Mouse (Mus musculus): ENCODE results near the gene AI467606. TPM values are rescaled to one million over a fixed set of nuclear protein-coding genes. Genes with fewer than 3 reads are reported as not detected.

Gene AI467606
- polyA plus RNA-seq, 1 experiment from 2014 or later: 1.2 TPM

DNA sequence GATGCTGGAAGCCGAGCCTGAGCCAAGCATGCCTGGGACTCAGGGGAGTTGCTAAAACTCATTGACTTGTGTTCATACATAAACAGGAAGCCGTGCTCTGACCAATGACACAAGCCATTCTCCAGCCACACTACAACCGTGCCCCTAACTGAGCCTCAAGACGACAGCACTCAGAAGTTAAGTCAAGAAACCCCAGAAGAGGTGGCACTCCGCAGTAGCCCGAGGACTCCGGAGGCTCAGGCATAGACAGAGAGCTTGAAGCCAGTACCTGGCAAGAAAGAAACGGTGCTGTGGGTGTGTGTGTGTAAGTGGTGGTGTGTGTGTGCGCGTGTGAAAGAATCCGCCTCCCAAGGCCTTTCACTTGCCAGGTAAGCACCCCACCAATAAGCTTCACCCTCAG is 23.8 kb downstream of the AI467606 start:
- no peaks in the 10 kb centered on the region for H3K36me3 ChIP-seq
- 92% methylated on average over 11 of the region's 11 CpGs for WGBS
- no peak overlapping the region for H3K4me3 ChIP-seq
- no peaks in the 10 kb centered on the region for H3K9me3 ChIP-seq
- H3K27ac ChIP-seq: no peak overlapping the region
- H3K4me2 ChIP-seq (replicated peaks): no peak overlapping the region
- no peak overlapping the region for H3K9ac ChIP-seq
- no peaks in the 10 kb centered on the region; the same call in 1 of the 2 replicates for H3K27me3 ChIP-seq (replicated peaks)
- no peak for ATAC-seq (ENCODE audit: low FRiP score, low read depth)
- no peaks in the 10 kb centered on the region; the same call in none of the 2 replicates for H3K4me1 ChIP-seq

DNA sequence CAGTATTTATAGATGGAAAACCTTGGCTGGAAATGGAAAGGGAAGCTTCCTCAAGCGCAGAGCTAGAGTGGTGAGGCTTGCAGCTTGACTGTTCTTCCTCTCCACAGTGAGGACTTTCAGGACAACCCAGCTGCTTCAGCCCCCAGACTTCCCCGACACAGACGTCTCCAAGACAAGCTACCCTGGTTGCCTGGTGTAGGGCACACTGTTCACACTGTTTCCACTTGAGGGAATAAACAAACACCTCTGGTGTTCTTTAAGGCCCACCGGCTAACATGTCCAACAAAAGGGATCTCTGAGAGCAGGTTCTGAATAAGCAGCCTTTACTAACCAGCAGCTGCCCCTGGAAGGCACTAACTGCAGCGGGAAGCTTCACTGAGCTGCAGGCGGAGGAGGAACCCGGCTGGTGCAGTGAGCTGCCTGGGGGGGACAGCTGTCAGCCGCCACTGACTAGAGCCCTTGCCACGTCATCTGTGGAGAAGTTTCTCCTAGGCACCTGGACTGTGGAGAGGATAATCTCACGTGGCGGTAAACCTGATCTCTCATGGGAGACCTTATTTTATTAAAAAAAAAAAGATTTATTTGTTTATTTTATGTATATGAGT is 25.3 kb downstream of the AI467606 start:
- no peak overlapping the region for H3K27ac ChIP-seq
- WGBS: 61% methylated on average over 11 of the region's 11 CpGs
- H3K9me3 ChIP-seq: no peaks in the 10 kb centered on the region
- no peak overlapping the region for H3K4me2 ChIP-seq (replicated peaks)
- no peak overlapping the region for H3K4me3 ChIP-seq
- no peaks in the 10 kb centered on the region for H3K36me3 ChIP-seq
- H3K27me3 ChIP-seq (replicated peaks): peaks cover 11% of the 10 kb centered on the region
- peaks cover 5% of the 10 kb centered on the region for H3K4me1 ChIP-seq
- no peak for ATAC-seq (ENCODE audit: low FRiP score, low read depth)
- H3K9ac ChIP-seq: no peak overlapping the region

DNA sequence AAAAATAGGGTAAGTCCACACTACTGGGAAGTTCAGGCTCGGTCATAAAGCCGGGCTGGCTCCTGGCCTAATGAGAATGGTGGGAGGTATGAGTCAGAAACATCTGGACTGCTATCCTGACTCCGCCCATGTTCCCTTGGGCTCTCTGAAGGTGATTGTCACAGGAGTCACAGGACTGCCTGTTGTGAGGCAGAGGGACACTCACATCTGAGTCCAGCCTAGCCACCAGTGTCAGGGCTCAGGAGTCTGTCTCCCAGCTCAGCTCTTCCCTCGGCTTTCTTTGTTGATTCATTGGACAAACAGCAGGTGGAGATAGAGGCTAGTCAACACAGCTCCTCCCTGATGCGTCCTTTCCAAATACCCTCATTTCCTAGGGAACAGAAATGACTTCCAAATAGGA is 26.8 kb downstream of the AI467606 start:
- Histone ChIP-seq H3K9ac (no peak overlapping the region), H3K4me3 (no peak overlapping the region), H3K4me1 (peaks cover 8% of the 10 kb centered on the region), H3K27me3 (replicated peaks) (peaks cover 20% of the 10 kb centered on the region), H3K36me3 (no peaks in the 10 kb centered on the region), H3K27ac (no peak overlapping the region), H3K9me3 (no peaks in the 10 kb centered on the region), H3K4me2 (replicated peaks) (no peak overlapping the region)
- 44% methylated on average over 5 of the region's 5 CpGs for WGBS
- ATAC-seq (ENCODE audit: low FRiP score, low read depth): no peak

DNA sequence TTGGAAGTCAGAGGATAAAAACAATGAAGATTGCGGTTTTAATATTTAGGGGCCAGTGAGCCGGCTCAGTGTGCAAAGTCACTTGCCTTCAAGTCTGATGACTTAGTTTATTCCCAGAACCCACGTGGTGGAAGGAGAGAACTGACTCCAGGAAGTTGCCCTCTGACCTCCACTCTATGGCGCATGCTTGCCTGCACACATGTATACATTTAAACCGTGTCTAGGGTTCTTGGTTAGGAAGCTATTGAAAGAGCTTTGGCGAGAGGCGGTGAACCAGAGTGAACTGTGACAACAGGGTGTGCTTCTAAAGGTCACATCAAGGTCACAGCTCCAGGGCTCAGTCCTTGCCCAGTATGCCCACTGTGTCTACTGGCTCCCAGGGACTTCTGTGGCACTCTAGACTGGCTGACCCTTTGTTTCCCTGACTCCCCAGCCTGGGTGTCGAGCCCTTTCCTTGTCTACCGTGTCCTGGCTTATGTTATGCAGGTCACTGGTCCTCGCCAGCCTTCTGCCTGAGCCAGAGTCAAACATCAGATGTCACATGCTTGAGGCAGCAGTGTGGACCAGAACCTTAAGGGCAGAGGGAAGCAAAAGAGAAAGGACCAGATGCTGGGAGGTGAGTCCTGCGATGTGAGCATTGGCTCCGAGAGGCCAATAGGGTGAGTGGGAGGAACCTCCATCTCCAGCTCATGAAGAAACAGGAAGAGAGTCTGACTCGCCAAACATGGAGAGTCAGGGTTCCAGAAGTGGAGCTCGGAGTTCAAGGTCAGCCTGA is 27.7 kb downstream of the AI467606 start:
- peaks cover 8% of the 10 kb centered on the region for H3K4me1 ChIP-seq
- H3K4me3 ChIP-seq: no peak overlapping the region
- H3K9ac ChIP-seq: no peak overlapping the region
- ATAC-seq (ENCODE audit: low FRiP score, low read depth): no peak
- H3K27me3 ChIP-seq (replicated peaks): peaks cover 20% of the 10 kb centered on the region
- H3K4me2 ChIP-seq (replicated peaks): no peak overlapping the region
- WGBS: 47% methylated on average over 14 of the region's 14 CpGs
- no peaks in the 10 kb centered on the region for H3K36me3 ChIP-seq
- H3K27ac ChIP-seq: no peak overlapping the region
- no peaks in the 10 kb centered on the region; the same call in 1 of the 2 replicates for H3K9me3 ChIP-seq

DNA sequence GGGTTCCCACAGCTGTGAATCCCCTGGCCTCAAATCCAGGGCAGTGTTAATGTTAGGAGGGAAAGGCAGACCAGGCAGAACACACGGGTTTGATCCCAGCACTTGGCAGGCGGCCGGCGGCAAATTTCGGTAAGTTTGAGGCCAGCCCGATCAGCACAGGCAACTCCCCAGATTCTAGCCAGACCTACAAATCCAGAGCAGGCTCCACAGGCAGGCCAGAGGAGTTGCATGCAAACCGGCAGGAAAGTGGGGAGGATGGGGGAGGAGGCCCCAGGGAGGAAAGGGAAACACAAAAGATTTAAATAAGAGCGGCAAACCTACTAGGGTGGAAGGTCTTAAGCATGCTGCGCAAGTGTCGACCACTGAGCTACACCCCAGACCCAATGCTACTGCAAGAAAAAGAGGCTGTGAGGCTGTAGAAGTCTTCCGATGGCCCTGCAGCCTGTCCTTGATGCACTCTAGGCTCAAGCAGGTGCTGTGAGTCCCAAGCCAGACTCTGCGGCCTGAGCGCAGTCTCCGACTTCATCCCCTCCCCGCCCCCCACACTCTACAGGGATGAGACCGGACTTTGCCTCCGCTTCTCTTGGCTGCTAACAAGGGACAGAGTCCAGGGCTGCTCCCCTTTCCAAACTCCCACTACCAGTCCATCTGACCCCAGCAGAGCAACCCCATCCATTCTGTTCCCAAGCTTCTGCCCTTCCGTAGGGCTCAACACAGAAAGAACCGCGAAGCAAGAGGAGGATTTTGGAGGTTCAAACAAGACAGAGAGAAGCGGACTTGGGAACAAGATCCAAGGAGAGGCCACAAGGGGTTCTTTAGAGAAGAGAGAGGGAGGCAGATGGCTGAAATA is 30.1 kb downstream of the AI467606 start:
- H3K4me2 ChIP-seq (replicated peaks): peak overlapping the region; percentile 31
- H3K36me3 ChIP-seq: no peaks in the 10 kb centered on the region
- peaks cover 8% of the 10 kb centered on the region for H3K4me1 ChIP-seq
- H3K27ac ChIP-seq: no peak overlapping the region
- peaks cover 6% of the 10 kb centered on the region for H3K9me3 ChIP-seq
- ATAC-seq (ENCODE audit: low FRiP score, low read depth): no peak
- 13% methylated on average over 21 of the region's 21 CpGs for WGBS
- H3K4me3 ChIP-seq: no peak overlapping the region
- peaks cover 20% of the 10 kb centered on the region for H3K27me3 ChIP-seq (replicated peaks)
- H3K9ac ChIP-seq: 0 out of 2 replicates have a peak overlapping the region, but pooled peaks have one; percentile 29

DNA sequence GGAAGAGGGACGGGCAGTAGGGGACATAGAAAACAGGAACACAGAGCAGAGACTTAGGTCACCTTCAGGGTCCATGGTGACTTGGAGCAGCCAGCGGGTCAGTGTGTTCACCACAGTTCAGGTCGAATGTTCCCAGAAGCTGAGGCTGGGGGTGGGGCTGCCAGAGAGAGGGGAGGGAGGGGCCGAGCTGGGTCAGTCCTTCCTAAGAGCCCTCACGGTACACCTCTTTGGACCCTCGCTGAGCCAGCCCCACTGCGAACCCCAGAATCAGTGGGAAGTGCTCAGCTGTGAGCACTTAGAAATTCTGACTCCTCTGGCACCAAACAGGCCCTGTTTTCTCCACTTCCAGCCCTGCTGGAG is 30.7 kb downstream of the AI467606 start, which contains the start of gene Qprt:
Gene Qprt, minus strand, starts transcription at position 316 of the 360 bp plus-strand sequence.
- no peak within 1 kb of the TSS for H3K4me3 ChIP-seq
- ATAC-seq (ENCODE audit: low FRiP score, low read depth): no peak
- peak within 1 kb of the TSS; percentile 31 for H3K4me2 ChIP-seq (replicated peaks)

DNA sequence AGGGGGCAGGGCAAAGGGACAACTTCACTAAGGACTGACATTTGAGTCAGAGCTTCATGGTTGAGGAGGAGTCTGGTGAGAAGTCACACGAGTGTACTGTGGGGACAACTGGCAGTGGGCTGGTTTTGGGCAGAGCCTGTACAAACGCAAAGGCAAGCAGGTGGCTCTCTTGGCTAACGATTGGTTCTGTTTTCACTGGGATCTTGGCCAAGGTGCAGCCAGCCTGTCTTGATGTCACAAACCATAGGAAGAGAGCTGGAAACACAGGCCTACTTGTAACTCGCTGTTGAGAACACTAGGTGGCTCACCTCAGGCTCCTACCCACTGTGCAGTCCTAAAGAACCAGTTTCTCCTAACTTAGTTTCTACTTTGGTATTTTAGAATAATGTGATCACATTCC is 38.5 kb downstream of the AI467606 start:
- H3K4me1 ChIP-seq: no peaks in the 10 kb centered on the region
- H3K9me3 ChIP-seq: 0 out of 2 replicates have a peak, but pooled peaks cover under 1% of the 10 kb centered on the region
- H3K27ac ChIP-seq: no peak overlapping the region
- 15% methylated on average over 4 of the region's 4 CpGs for WGBS
- no peak overlapping the region for H3K4me2 ChIP-seq (replicated peaks)
- H3K36me3 ChIP-seq: no peaks in the 10 kb centered on the region
- no peak for ATAC-seq (ENCODE audit: low FRiP score, low read depth)
- no peaks in the 10 kb centered on the region for H3K27me3 ChIP-seq (replicated peaks)
- no peak overlapping the region for H3K4me3 ChIP-seq
- H3K9ac ChIP-seq: no peak overlapping the region

More for the DNA sequence above, 30.7 kb downstream of the AI467606 start, which contains the start of gene Qprt:
- Histone ChIP-seq H3K36me3 (no peaks in the 10 kb centered on the region), H3K9me3 (peaks cover 6% of the 10 kb centered on the region), H3K27ac (no peak within 1 kb of the TSS), H3K9ac (0 out of 2 replicates have a peak within 1 kb of the TSS, but pooled peaks have one; percentile 29), H3K27me3 (replicated peaks) (peaks cover 20% of the 10 kb centered on the region), H3K4me1 (peaks cover 8% of the 10 kb centered on the region)
- WGBS: 12% methylated on average over 7 of the region's 7 CpGs

DNA sequence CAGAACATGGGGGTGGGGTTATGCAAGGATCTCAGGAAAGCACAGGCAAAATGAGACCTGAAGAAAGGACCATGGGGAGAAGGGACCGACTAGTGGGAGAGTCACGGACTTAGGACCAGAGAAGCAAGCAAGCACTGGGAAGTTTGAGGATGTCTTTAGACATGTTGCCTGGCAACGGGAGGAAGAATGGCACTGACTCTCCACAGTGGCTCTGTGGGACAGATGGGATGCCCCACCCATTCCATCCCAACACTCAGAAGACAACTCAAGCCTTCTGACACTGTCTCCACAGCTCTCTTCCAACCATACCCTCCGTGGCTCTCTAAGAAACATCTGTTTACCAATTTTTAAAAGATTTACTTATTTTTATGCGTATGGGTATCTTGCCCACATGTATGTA is 42.0 kb downstream of the AI467606 start:
- H3K4me1 ChIP-seq: no peaks in the 10 kb centered on the region
- H3K4me3 ChIP-seq: no peak overlapping the region
- no peaks in the 10 kb centered on the region for H3K9me3 ChIP-seq
- H3K27ac ChIP-seq: no peak overlapping the region
- WGBS: 56% methylated on average over 5 of the region's 5 CpGs
- H3K4me2 ChIP-seq (replicated peaks): no peak overlapping the region
- no peak for ATAC-seq (ENCODE audit: low FRiP score, low read depth)
- no peaks in the 10 kb centered on the region for H3K36me3 ChIP-seq
- no peaks in the 10 kb centered on the region for H3K27me3 ChIP-seq (replicated peaks)
- no peak overlapping the region for H3K9ac ChIP-seq

DNA sequence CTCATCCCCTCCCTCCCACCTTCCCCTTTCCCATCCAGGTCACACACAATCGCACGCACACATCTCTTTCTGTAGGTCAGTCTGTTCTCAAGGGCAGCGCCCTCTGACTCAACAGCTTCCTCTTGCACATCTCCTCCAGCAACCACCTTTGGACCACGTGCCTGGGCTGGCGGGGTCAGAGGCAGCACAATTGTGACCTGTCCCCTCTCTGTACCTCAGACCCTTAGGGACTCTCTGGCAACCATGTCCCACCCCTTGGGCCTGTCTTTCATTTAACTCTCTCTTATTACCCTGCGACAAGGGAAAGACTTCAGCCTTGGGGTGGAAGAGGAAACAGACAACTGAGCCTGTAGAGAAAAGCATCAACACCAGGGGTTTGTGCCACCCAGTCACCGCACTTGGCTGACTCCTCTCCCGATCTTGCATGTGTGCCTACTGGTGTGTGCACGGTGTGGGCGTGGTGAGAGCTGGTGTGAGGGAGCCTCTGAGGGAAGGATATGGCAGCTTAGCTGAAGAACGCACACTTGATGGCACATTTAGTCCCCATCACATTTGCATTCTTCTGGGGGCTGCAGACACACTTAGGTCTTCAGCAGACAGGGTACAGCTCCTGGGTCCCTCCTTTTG is 43.8 kb downstream of the AI467606 start:
- H3K36me3 ChIP-seq: no peaks in the 10 kb centered on the region
- H3K4me2 ChIP-seq (replicated peaks): no peak overlapping the region
- no peak for ATAC-seq (ENCODE audit: low FRiP score, low read depth)
- no peak overlapping the region for H3K4me3 ChIP-seq
- no peak overlapping the region for H3K9ac ChIP-seq
- WGBS: 85% methylated on average over 11 of the region's 11 CpGs
- H3K27ac ChIP-seq: no peak overlapping the region
- no peaks in the 10 kb centered on the region for H3K4me1 ChIP-seq
- no peaks in the 10 kb centered on the region for H3K9me3 ChIP-seq
- H3K27me3 ChIP-seq (replicated peaks): no peaks in the 10 kb centered on the region

DNA sequence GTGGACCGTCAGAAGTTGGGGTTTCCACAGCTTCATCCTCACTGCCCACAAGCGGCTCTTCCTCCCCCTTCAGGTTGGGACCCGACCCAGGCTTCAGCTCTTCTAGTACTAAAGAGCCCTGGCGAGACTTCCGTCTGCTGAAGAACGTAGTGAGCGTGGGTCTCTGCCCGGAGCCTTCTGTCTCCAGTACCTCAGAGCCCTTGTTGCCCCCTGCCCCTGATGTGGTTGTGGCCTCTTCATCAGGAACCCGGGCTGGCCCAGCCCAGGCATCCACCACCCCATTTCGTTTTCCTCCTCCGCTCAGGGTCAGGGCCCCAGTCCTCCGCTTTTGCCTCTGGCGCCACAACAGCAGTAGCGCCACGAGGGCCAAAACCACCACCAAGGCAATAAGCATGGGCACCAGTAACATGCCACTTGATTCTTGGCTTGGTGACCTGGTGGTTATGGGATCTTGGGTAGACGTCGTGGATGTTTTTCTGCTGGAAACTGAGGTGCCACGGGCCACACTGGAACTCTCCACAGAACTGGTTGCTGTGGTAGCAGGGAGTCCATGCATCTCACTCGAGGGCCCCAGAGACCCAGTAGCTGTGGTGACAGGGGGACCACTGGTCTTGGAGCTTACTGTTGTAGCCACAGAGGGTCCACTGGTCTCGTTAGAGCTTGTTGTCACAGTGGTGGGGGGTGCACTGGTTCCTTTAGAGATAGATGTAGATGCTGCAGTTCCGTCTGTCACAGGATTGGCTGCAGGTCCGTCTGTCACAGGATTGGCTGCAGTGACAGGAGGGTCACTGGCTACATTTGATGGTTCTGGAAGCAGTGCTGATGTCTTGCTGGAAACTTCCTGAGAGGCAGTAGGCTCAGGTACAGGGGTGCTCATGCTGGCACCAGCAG is 45.3 kb downstream of the AI467606 start:
- no peaks in the 10 kb centered on the region for H3K27me3 ChIP-seq (replicated peaks)
- H3K4me3 ChIP-seq: no peak overlapping the region
- H3K9me3 ChIP-seq: no peaks in the 10 kb centered on the region
- WGBS: 86% methylated on average over 22 of the region's 22 CpGs
- no peaks in the 10 kb centered on the region for H3K36me3 ChIP-seq
- H3K4me2 ChIP-seq (replicated peaks): no peak overlapping the region
- no peaks in the 10 kb centered on the region for H3K4me1 ChIP-seq
- no peak for ATAC-seq (ENCODE audit: low FRiP score, low read depth)
- no peak overlapping the region for H3K27ac ChIP-seq
- no peak overlapping the region for H3K9ac ChIP-seq

Measured in neural tube, embryonic 12.5 days (tissue).